Mouse (Mus musculus) mesoderm, embryonic 11.5 days (tissue): ENCODE measurements around the gene Gm38655.
"Not testable (repeated sequence)": the region's sequence is repeated elsewhere in the genome, so short reads cannot be mapped to it uniquely, and the experiment has no call there.

Experiments used
- DNase-seq: peaks from one replicate; pipeline ENCODE4 v3.0.0-alpha.2; 2012; ENCODE audit warnings: low read depth, low spot score

Gm38655 gene

GRCm38 (mm10) chr17:25169706-25170105 is 5.6 kb downstream of the Gm38655 start:
- no peak for DNase-seq

GRCm38 (mm10) chr17:25165970-25166671 is 9.2 kb downstream of the Gm38655 start:
- DNase-seq = no peak

DNA sequence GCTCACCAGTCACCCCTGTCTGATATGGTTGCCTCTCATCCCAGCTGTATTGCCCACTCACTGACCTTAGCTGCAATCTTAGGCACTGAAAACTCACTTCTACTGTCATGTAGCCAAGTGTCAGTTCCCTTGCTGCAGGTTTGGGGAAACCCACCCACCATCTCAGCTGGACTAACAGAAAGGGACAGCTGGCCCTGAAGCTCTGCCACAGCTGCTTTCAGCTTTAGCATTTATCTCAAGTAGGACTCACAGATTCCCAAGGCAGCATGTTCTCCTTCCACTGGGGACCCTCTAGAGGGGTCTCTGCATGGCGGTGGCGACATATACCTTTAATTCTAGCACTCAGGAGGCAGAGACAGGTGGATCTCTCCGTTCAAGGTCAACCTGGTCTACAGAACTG is 10.5 kb downstream of the Gm38655 start:
- DNase-seq = no peak

DNA sequence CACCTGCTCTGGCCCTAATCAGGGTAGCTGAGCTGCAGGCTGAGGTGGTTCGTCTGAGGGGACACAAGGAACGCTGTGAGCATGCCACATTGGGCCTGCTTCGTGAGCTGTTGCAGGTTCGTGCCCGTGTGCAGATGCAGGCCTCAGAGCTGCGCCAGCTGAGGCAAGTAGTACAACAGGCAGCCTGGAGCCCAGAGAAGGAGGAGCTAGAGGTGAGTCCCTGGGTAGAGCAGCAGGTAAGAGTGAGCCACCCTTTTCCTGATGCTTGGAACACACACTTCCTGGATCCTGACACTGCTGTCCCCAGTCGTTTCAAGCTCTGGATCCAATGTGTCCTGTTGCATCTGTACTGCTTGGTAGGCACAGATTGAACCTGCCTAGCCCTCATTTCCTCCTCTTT is 11.9 kb downstream of the Gm38655 start:
- DNase-seq = no peak

GRCm38 (mm10) chr17:25162161-25162560 is 13.1 kb downstream of the Gm38655 start, which contains the start of gene Ccdc154:
Ccdc154 (plus strand) TSS chr17:25162461.
- no peak for DNase-seq

DNA sequence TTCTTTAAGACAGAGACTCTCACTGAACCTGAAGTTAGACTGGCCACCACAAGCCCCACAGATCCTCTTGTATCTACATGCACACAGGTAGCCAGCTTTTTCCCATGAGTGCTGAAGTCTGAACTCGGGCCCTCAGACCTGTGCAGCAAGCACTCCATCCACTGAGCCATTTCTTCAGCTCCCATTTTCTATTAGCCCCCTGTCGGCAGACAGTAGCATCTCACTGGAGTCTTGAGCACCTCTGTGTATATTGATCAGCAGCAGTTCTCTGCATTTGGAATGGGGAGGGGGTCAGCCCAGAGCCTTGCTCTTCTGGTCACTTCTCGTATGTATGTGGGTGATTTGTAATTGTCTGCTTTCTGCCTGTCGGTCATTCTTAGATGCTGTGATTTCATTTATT is 35.3 kb downstream of the Gm38655 start:
- no peak for DNase-seq

- DNase-seq = no peak
These were observed 36.5 kb downstream of the Gm38655 start for GRCm38 (mm10) chr17:25138803-25139202.

GRCm38 (mm10) chr17:25135622-25136021 is 39.6 kb downstream of the Gm38655 start:
- no peak for DNase-seq

DNA sequence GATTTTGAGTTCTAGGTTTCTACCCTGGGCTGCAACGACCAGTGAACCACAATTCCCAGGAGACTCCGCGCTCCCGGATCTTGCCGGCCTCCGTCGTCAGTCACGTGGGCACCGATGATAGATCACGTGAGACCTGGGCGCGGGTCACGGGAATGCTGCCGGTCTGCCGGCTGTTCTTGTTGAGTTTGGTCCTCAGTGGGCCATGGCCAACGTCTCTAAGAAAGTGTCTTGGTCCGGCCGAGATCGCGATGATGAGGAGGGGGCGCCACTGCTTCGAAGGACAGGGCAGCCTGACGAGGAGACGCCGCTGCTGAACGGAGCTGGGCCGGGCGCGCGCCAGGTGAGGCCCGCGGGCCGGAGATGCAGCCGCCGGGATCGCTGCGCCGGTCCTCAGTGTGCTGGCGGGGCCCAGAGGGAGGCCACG is 42.0 kb downstream of the Gm38655 start, which contains the start of gene Clcn7:
TSS of gene Clcn7 (plus strand) at position 117 of the 424 bp plus-strand sequence.
- DNase-seq = peak; percentile 95

DNA sequence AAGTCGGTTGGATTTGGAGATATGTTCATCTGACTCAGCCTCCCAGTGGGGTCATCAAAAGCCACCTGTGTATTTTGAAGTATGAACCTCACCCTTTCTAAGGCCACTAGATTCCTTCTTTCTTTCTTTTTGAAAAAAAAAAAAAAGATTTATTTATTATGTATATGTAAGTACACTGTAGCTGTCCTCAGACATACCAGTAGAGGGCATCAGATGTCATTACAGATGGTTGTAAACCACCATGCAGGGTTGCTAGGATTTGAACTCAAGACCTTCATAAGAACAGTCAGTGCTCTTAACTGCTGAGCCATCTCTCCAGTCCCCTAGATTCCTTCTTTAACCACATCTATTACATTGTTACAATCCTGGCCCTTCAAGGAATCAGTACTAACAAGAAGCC is 45.2 kb downstream of the Gm38655 start:
- no peak for DNase-seq

- no peak for DNase-seq
These were observed 47.6 kb downstream of the Gm38655 start for GRCm38 (mm10) chr17:25127681-25128080.

DNA sequence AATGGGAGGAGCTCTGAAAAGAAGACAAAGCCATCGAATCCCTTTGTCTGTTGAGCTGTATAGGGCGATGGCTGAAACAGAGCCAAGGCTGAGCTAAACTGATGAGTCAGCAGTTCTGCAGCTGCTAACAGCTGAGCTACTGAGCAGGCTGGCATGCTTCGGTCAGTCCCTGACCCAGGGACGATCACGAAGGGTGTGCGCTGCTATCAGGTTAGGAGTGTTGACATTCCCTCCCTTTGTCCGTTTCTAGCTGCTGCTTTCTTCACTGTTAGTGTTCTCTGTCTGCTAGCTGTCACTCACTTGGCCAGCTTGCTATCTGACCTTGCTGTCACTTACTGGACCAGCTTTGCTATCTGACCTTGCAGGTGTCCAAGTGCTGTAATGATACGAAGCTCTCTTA is 48.2 kb downstream of the Gm38655 start:
- no peak for DNase-seq

GRCm38 (mm10) chr17:25125442-25126060 is 49.7 kb downstream of the Gm38655 start:
- not testable (repeated sequence) for DNase-seq

DNA sequence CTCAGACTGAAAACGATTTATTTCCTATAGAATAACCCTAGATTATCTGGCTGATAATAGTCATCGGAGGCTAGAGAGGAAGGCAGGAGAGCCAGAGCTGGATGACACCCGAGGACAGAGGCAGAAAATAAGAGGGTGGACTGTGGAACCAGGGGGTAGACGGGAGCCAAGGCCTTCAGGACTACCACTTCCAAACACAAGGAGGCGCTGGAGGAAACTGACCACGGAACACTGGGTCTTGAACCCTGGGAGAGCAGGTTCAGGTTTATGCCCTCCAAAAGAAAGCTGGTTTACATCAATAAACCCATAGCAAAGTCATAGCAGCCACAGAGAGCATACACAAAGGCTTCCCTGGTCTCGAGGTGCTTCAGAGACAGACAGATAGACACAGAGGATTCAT is 51.3 kb downstream of the Gm38655 start:
- no peak for DNase-seq
